Mouse (Mus musculus): Measurements from ENCODE around the gene March9. TPM values are rescaled to one million over a fixed set of nuclear protein-coding genes. Genes with fewer than 3 reads are reported as not detected.
A peak's percentile ranks its signal among the peaks of the same experiment; 100 is the strongest.

The March9 gene
- total and polyA plus RNA-seq, 3 experiments: 2.1 to 5.2 TPM; not detected in 1

GRCm38 (mm10) chr10:127017071-127017470 lies 42.9 kb downstream of the March9 start:
- Histone ChIP-seq H3K4me1 (ENCODE audit: control insufficient read depth in 1 of 2, insufficient read depth in 2 of 2, low read length in 2 of 2) (no peaks in the 10 kb centered on the region), H3K27me3 (ENCODE audit: control insufficient read depth in 1 of 2, insufficient read depth in 2 of 2, low read length in 2 of 2) (no peaks in the 10 kb centered on the region), H3K27ac (ENCODE audit: control insufficient read depth, low read depth, low read length) (no peak overlapping the region), H3K9ac (ENCODE audit: control insufficient read depth, low read depth, low read length, poor library complexity, severe bottlenecking) (no peak overlapping the region), H3K79me2 (ENCODE audit: control insufficient read depth, insufficient read depth, low read length, poor library complexity) (no peaks in the 10 kb centered on the region), H3K9me3 (replicated peaks; ENCODE audit: insufficient read depth, low read length) (no peaks in the 10 kb centered on the region), H3K4me3 (ENCODE audit: control insufficient read depth in 1 of 2, insufficient read depth in 1 of 2, low read depth in 2 of 2, low read length in 2 of 2) (no peak overlapping the region), H3K36me3 (ENCODE audit: control insufficient read depth in 1 of 2, insufficient read depth in 2 of 2, low read length in 2 of 2) (peaks cover 0 to 2% of the 10 kb centered on the region in 2 experiments; a peak in 1 of 4 replicates)
- TF ChIP-seq ZKSCAN1 (IDR thresholded peaks at IDR 0.05; ENCODE audit: low read depth, low read length) (no peak), ZC3H11A (IDR thresholded peaks at IDR 0.05; ENCODE audit: low read depth, low read length) (no peak)
- DNase-seq (ENCODE audit: low read depth, low spot score): no peak

GRCm38 (mm10) chr10:127016488-127016887 lies 43.5 kb downstream of the March9 start:
- TF ChIP-seq ZMIZ1 (IDR thresholded peaks at IDR 0.05; ENCODE audit: low read depth, low read length) (no peak), SMC3 (IDR thresholded peaks at IDR 0.05; ENCODE audit: low read depth, low read length) (peak; percentile 23; the same call in 1 of the 2 replicates), E2F4 (IDR thresholded peaks at IDR 0.05; ENCODE audit: borderline replicate concordance, low read depth, low read length) (no peak), RAD21 (IDR thresholded peaks at IDR 0.05; ENCODE audit: low read depth, low read length) (peak; percentile 8), MYB (IDR thresholded peaks at IDR 0.05; ENCODE audit: low read depth, low read length) (no peak), EP300 (IDR thresholded peaks at IDR 0.05; ENCODE audit: low read depth in 1 of 2, low read length in 2 of 2) (no peak), CTCF (IDR thresholded peaks at IDR 0.05 in 2 of 3, conservative IDR thresholded peaks at IDR 0.05 in 1 of 3; ENCODE audit: control insufficient read depth in 1 of 3, insufficient read depth in 1 of 3, low read depth in 2 of 3, low read length in 3 of 3, poor library complexity in 1 of 3, severe bottlenecking in 1 of 3) (peak in 1 of 3 experiments; percentile 30; a peak in 2 of 6 replicates)
- Histone ChIP-seq H3K27me3 (ENCODE audit: control insufficient read depth in 1 of 2, insufficient read depth in 2 of 2, low read length in 2 of 2) (no peaks in the 10 kb centered on the region), H3K9ac (ENCODE audit: control insufficient read depth, low read depth, low read length, poor library complexity, severe bottlenecking) (no peak overlapping the region), H3K27ac (ENCODE audit: control insufficient read depth, low read depth, low read length) (no peak overlapping the region), H3K79me2 (ENCODE audit: control insufficient read depth, insufficient read depth, low read length, poor library complexity) (no peaks in the 10 kb centered on the region), H3K4me3 (ENCODE audit: control insufficient read depth in 1 of 2, insufficient read depth in 1 of 2, low read depth in 2 of 2, low read length in 2 of 2) (no peak overlapping the region), H3K9me3 (replicated peaks; ENCODE audit: insufficient read depth, low read length) (no peaks in the 10 kb centered on the region), H3K4me1 (ENCODE audit: control insufficient read depth in 1 of 2, insufficient read depth in 2 of 2, low read length in 2 of 2) (no peaks in the 10 kb centered on the region), H3K36me3 (ENCODE audit: control insufficient read depth in 1 of 2, insufficient read depth in 2 of 2, low read length in 2 of 2) (no peaks in the 10 kb centered on the region; a peak in 1 of 4 replicates)
- DNase-seq (ENCODE audit: low read depth, low spot score): no peak

Other genes with a start within 250 kb of the March9 start
- gene Atp23, start 158.8 kb downstream of the March9 start, total RNA-seq (2012; rRNA removed): 23.0 and 23.9 TPM in 2 replicates
- 10 to 100 TPM in 1 of 2 experiments, not detected in 1; 26.1 TPM for gene Atp23, start 158.8 kb downstream of the March9 start, polyA plus RNA-seq (2012; ENCODE audit: insufficient read depth in 1 of 2, insufficient read length in 2 of 2, low read depth in 1 of 2, low replicate concordance in 2 of 2, missing spikeins in 1 of 2)
- 16.7 and 19.3 TPM in 2 replicates for gene Ctdsp2, start 81.5 kb downstream of the March9 start, total RNA-seq (2012; rRNA removed)
- gene Ctdsp2, start 81.5 kb downstream of the March9 start, polyA plus RNA-seq (2012; ENCODE audit: insufficient read depth in 1 of 2, insufficient read length in 2 of 2, low read depth in 1 of 2, low replicate concordance in 2 of 2, missing spikeins in 1 of 2): 10 to 100 TPM in 1 of 2 experiments, not detected in 1; 69.3 TPM
- 10.1 and 21.6 TPM in 2 replicates for gene Avil, start 59.5 kb downstream of the March9 start, total RNA-seq (2012; rRNA removed)
- gene Avil, start 59.5 kb downstream of the March9 start, polyA plus RNA-seq (2012; ENCODE audit: insufficient read depth in 1 of 2, insufficient read length in 2 of 2, low read depth in 1 of 2, low replicate concordance in 2 of 2, missing spikeins in 1 of 2): 10 to 100 TPM; 16.0 to 49.7 TPM
- 88.9 and 90.0 TPM in 2 replicates for gene Tsfm, start 29.3 kb downstream of the March9 start, total RNA-seq (2012; rRNA removed)
- gene Tsfm, start 29.3 kb downstream of the March9 start, polyA plus RNA-seq (2012; ENCODE audit: insufficient read depth in 1 of 2, insufficient read length in 2 of 2, low read depth in 1 of 2, low replicate concordance in 2 of 2, missing spikeins in 1 of 2): 10 to 100 TPM in 1 of 2 experiments, not detected in 1; 84.7 TPM
- 32.6 and 35.3 TPM in 2 replicates for gene Mettl1, start 18.8 kb downstream of the March9 start, total RNA-seq (2012; rRNA removed)
- 10 to 100 TPM in 1 of 2 experiments, not detected in 1; 67.3 TPM for gene Mettl1, start 18.8 kb downstream of the March9 start, polyA plus RNA-seq (2012; ENCODE audit: insufficient read depth in 1 of 2, insufficient read length in 2 of 2, low read depth in 1 of 2, low replicate concordance in 2 of 2, missing spikeins in 1 of 2)
- 0.27 and 0.42 TPM in 2 replicates for gene Eef1akmt3, start 18.7 kb downstream of the March9 start, total RNA-seq (2012; rRNA removed)
- gene Eef1akmt3, start 18.7 kb downstream of the March9 start, polyA plus RNA-seq (2012; ENCODE audit: insufficient read depth in 1 of 2, insufficient read length in 2 of 2, low read depth in 1 of 2, low replicate concordance in 2 of 2, missing spikeins in 1 of 2): 1 to 10 TPM in 1 of 2 experiments, not detected in 1; 2.3 TPM
- 0.23 TPM in 2 replicates for gene Cyp27b1, start 11.9 kb downstream of the March9 start, total RNA-seq (2012; rRNA removed)
- gene Cyp27b1, start 11.9 kb downstream of the March9 start, polyA plus RNA-seq (2012; ENCODE audit: insufficient read depth in 1 of 2, insufficient read length in 2 of 2, low read depth in 1 of 2, low replicate concordance in 2 of 2, missing spikeins in 1 of 2): under 1 TPM in 1 of 2 experiments, not detected in 1; 0.93 TPM
- 362 and 443 TPM in 2 replicates for gene Cdk4, start 3.4 kb upstream of the March9 start, total RNA-seq (2012; rRNA removed)
- gene Cdk4, start 3.4 kb upstream of the March9 start, polyA plus RNA-seq (2012; ENCODE audit: insufficient read depth in 1 of 2, insufficient read length in 2 of 2, low read depth in 1 of 2, low replicate concordance in 2 of 2, missing spikeins in 1 of 2): 1,000 to 10,000 TPM in 1 of 2 experiments, 100 to 1,000 TPM in 1; 843 to 1,325 TPM
- gene Tspan31, start 10.1 kb upstream of the March9 start, total RNA-seq (2012; rRNA removed): 49.7 and 57.2 TPM in 2 replicates
- 10 to 100 TPM in 1 of 2 experiments, not detected in 1; 63.1 TPM for gene Tspan31, start 10.1 kb upstream of the March9 start, polyA plus RNA-seq (2012; ENCODE audit: insufficient read depth in 1 of 2, insufficient read length in 2 of 2, low read depth in 1 of 2, low replicate concordance in 2 of 2, missing spikeins in 1 of 2)
- 0.03 and 0.04 TPM in 2 replicates for gene Agap2, start 15.1 kb upstream of the March9 start, total RNA-seq (2012; rRNA removed)
- under 1 TPM in 1 of 2 experiments, not detected in 1; 0.46 TPM for gene Agap2, start 15.1 kb upstream of the March9 start, polyA plus RNA-seq (2012; ENCODE audit: insufficient read depth in 1 of 2, insufficient read length in 2 of 2, low read depth in 1 of 2, low replicate concordance in 2 of 2, missing spikeins in 1 of 2)
- 41.5 and 42.4 TPM in 2 replicates for gene Os9, start 60.9 kb upstream of the March9 start, total RNA-seq (2012; rRNA removed)
- 10 to 100 TPM in 1 of 2 experiments, not detected in 1; 60.4 TPM for gene Os9, start 60.9 kb upstream of the March9 start, polyA plus RNA-seq (2012; ENCODE audit: insufficient read depth in 1 of 2, insufficient read length in 2 of 2, low read depth in 1 of 2, low replicate concordance in 2 of 2, missing spikeins in 1 of 2)
- gene B4galnt1, start 105.0 kb upstream of the March9 start, total RNA-seq (2012; rRNA removed): 23.7 and 24.6 TPM in 2 replicates
- 10 to 100 TPM; 65.8 to 66.0 TPM for gene B4galnt1, start 105.0 kb upstream of the March9 start, polyA plus RNA-seq (2012; ENCODE audit: insufficient read depth in 1 of 2, insufficient read length in 2 of 2, low read depth in 1 of 2, low replicate concordance in 2 of 2, missing spikeins in 1 of 2)
- 0.75 and 1.1 TPM in 2 replicates for gene Slc26a10, start 120.5 kb upstream of the March9 start, total RNA-seq (2012; rRNA removed)
- gene Slc26a10, start 120.5 kb upstream of the March9 start, polyA plus RNA-seq (2012; ENCODE audit: insufficient read depth in 1 of 2, insufficient read length in 2 of 2, low read depth in 1 of 2, low replicate concordance in 2 of 2, missing spikeins in 1 of 2): 1 to 10 TPM in 1 of 2 experiments, not detected in 1; 1.3 TPM
- gene Arhgef25, start 129.9 kb upstream of the March9 start, total RNA-seq (2012; rRNA removed): 16.9 and 18.3 TPM in 2 replicates
- gene Arhgef25, start 129.9 kb upstream of the March9 start, polyA plus RNA-seq (2012; ENCODE audit: insufficient read depth in 1 of 2, insufficient read length in 2 of 2, low read depth in 1 of 2, low replicate concordance in 2 of 2, missing spikeins in 1 of 2): 10 to 100 TPM in 1 of 2 experiments, not detected in 1; 44.6 TPM
- 24.1 and 30.5 TPM in 2 replicates for gene Dtx3, start 135.5 kb upstream of the March9 start, total RNA-seq (2012; rRNA removed)
- 100 to 1,000 TPM in 1 of 2 experiments, not detected in 1; 107 TPM for gene Dtx3, start 135.5 kb upstream of the March9 start, polyA plus RNA-seq (2012; ENCODE audit: insufficient read depth in 1 of 2, insufficient read length in 2 of 2, low read depth in 1 of 2, low replicate concordance in 2 of 2, missing spikeins in 1 of 2)
- gene Pip4k2c, start 151.4 kb upstream of the March9 start, total RNA-seq (2012; rRNA removed): 31.1 and 31.9 TPM in 2 replicates
- gene Pip4k2c, start 151.4 kb upstream of the March9 start, polyA plus RNA-seq (2012; ENCODE audit: insufficient read depth in 1 of 2, insufficient read length in 2 of 2, low read depth in 1 of 2, low replicate concordance in 2 of 2, missing spikeins in 1 of 2): 10 to 100 TPM in 1 of 2 experiments, not detected in 1; 58.2 TPM
- 0.42 and 0.52 TPM in 2 replicates for gene Kif5a, start 203.2 kb upstream of the March9 start, total RNA-seq (2012; rRNA removed)
- 1 to 10 TPM in 1 of 2 experiments, not detected in 1; 1.3 TPM for gene Kif5a, start 203.2 kb upstream of the March9 start, polyA plus RNA-seq (2012; ENCODE audit: insufficient read depth in 1 of 2, insufficient read length in 2 of 2, low read depth in 1 of 2, low replicate concordance in 2 of 2, missing spikeins in 1 of 2)
- gene Dctn2, start 206.2 kb upstream of the March9 start, total RNA-seq (2012; rRNA removed): 223 and 240 TPM in 2 replicates
- gene Dctn2, start 206.2 kb upstream of the March9 start, polyA plus RNA-seq (2012; ENCODE audit: insufficient read depth in 1 of 2, insufficient read length in 2 of 2, low read depth in 1 of 2, low replicate concordance in 2 of 2, missing spikeins in 1 of 2): 100 to 1,000 TPM in 1 of 2 experiments, not detected in 1; 297 TPM
- gene Mbd6, start 228.8 kb upstream of the March9 start, total RNA-seq (2012; rRNA removed): 4.2 and 5.0 TPM in 2 replicates
- gene Mbd6, start 228.8 kb upstream of the March9 start, polyA plus RNA-seq (2012; ENCODE audit: insufficient read depth in 1 of 2, insufficient read length in 2 of 2, low read depth in 1 of 2, low replicate concordance in 2 of 2, missing spikeins in 1 of 2): 10 to 100 TPM in 1 of 2 experiments, not detected in 1; 44.8 TPM